Mouse (Mus musculus): ENCODE measurements around the gene Nav2.

Nav2 gene

DNA sequence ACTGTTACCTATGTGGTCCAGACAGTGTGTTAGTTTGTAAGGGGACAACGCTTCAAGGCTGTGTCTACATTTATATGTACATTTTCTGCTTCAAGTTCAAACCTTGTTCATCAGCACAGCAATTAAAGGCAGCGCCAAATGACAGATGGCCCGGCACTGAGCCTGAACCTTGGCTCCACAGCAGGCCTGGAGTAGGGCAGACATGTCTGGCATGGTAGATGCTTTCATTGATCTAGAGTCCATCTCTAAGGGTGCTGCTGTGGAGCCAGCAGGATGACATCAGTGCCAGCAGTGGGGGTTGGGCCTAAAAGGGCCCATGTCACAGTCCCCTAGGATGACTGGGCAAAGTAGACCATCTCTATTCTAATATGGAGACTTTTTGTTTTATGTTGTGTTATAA is 186.0 kb downstream of the Nav2 start:
- DNase-seq (ENCODE audit: low spot score) = no peak

DNA sequence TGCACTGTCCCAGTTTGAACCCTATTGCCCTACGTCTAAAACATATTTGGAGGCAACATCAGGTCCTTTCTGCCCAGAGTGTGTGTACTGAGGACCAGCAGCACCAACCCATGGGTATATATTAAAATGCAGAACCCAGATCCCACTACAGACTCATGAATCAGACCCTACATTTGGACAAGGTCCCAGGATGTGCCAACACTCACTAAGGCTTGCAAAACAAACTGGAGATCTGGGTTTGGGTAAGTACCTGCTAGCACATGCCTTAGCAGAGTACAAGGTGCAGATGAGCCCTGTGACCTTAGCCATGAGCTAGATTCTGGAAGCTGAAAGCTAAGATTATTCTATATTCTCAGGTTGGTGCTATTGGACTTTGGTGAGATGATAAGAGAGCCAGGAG is 192.8 kb downstream of the Nav2 start:
- DNase-seq (ENCODE audit: low spot score) = no peak

DNA sequence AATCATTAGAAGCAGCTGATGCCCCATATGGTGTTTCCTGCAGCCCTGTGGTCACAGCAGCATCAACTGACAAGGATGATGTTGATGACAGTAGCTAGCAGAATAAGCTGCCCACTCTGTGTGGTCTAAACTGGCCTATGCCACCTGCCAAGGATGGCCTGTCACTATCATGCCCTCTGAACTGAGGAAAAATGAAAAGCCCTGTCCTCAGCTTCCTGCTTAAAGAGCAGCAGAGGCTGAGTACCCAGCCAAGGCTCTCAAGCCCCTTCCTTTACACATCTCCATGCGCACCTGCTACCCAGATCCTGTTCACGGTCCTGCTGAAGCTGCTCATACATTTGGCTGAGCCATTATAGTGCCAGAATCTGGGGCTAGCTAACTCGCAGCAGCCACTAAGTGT is 193.7 kb downstream of the Nav2 start:
- no peak for DNase-seq (ENCODE audit: low spot score)

DNA sequence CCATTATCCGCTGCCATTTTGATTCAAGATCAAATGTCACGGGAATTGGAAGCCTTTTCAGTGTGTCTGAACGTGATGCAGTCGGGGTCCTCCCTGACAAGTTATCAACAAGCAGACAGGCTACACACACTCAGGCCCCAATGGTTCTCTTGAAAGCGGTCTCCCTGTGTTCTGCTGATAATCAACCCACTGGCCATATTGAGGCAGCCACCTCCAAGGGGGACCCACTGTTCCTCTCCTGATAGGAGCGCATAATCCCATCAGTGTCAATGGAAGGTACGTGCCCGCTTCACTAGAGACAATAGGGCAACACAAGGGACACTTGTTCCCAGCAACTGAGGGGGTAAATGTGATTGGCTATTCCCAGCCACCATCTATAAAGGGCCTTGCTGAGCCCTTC is 195.9 kb downstream of the Nav2 start:
- peak; percentile 83 for DNase-seq (ENCODE audit: low spot score)

DNA sequence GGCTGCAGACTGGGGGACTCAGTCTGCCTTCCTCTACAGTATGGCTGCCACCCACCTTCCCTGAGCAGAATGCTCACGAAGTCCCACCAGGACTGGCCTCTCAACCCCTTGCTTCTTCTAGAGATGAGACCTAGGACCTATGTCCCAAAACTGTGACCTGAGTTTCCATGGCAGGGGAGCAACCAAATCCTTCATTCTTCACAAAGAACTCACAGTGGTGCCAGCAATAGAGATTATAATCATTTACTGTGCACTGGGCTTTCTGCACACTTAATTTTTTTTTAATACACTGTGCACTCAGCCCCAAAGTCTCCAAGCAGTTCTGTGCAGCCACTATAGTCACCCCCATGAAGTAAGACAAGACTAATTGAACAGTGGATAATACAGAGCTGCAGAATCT is 196.3 kb downstream of the Nav2 start:
- no peak for DNase-seq (ENCODE audit: low spot score)

DNA sequence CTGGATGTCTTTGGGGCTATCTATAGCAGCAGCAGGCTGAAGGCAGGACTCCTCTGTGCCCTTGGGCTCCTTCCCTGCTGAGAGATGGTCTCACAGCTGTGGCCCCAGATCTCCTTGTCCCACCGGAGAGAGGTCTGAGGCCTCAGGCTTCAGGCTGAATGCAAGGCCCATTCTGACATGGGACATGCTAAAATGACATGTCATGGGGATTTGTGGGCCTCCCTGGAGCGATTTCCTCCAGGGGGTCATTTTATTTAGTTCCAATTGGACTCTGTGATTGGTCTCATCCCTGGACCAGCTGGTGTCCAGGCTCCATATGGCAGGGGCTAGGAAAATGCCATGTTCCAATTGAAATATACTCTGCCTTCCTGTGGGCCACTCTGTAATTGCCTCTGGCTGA is 197.0 kb downstream of the Nav2 start:
- no peak for DNase-seq (ENCODE audit: low spot score)

DNA sequence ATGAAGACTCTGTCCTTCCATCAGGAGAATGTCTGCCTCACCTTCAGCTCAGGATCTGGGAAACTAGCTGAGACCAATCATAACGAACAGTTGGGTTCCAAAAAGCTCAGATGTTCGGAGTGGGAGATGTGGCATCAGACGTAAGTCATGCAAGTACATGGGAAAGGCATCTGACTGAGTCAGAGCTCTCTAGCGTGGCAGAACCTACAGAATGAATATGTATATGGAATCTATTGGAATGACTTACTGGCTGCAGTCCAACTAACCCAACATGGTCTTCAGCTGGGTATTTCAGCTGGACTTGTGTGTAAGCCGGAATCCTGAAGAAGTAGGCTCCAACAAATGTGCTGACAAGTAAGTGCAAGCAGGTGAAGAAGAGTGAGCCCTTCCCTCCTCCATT is 199.6 kb downstream of the Nav2 start:
- DNase-seq (ENCODE audit: low spot score) = no peak

DNA sequence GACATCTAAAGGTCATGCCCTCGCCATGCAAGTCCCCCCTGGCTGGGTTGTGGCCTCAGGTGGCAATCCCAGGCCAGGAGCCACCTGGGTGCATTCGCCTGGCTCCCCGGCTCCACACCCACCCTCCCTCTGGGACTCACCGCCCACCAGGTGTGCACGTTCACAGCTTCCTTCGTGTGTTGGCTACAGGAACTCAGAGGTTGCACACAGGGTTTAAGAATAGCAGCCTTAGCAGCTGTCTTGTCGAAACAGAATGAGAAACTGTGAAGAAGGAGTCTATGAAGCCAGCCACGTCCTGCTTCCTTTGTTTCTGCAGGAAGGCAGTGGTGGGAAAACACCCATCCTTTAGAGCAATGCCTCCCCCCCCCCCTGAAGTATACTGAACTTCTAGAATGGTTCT is 210.5 kb downstream of the Nav2 start:
- DNase-seq (ENCODE audit: low spot score) = no peak

DNA sequence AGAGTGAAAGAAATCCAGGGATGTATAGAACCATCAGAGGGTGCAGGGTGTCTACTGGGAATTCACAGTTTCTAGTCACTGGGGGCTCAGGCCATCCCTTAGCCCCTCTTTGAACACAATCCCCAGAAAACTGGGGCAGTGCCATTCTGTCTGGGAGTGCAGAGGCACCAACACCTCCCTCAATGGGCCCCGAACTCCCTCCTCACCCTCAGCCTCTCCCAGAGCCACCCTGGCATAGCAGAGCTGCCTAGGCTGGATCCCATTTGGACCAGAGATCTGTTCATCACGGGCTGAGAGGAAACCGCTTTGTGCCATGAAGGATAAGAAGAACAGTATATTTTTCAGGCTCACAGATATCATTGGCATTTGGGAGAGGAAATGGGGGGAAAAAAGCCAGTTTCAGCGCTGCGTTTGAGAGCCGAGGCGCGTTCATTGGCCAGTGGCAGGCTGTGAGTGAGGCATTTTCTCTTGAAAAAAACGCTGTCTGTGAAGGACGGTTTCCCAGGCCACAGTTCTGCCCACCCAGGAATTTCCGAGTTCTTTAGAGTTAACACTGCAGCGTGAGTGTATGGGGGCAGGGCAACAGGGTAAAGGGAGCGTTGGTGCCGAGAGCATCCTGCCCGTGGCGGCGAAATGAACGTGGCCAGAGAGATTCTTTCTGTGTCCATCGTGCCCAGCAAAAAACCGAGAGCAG is 211.4 kb downstream of the Nav2 start:
- DNase-seq (ENCODE audit: low spot score) = peak; percentile 81

DNA sequence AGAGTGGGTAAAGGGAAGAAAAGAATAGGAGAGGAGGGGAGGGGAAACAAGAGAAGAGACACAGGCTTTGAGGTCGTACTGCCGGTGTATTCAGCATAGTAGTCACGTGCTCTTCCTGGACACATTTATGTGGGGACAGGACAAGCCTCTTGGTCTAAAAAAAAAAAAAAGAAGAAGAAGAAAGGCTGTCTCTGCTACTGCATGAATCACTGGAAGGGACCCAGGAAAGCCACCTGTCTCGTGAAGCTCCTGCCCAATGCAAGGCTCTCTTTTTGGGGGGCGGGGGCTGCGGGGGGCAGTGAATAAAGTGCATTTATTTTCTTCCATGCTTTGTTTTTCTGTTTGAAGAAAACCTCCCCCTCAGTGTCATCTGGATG is 212.0 kb downstream of the Nav2 start:
- DNase-seq (ENCODE audit: low spot score) = no peak

DNA sequence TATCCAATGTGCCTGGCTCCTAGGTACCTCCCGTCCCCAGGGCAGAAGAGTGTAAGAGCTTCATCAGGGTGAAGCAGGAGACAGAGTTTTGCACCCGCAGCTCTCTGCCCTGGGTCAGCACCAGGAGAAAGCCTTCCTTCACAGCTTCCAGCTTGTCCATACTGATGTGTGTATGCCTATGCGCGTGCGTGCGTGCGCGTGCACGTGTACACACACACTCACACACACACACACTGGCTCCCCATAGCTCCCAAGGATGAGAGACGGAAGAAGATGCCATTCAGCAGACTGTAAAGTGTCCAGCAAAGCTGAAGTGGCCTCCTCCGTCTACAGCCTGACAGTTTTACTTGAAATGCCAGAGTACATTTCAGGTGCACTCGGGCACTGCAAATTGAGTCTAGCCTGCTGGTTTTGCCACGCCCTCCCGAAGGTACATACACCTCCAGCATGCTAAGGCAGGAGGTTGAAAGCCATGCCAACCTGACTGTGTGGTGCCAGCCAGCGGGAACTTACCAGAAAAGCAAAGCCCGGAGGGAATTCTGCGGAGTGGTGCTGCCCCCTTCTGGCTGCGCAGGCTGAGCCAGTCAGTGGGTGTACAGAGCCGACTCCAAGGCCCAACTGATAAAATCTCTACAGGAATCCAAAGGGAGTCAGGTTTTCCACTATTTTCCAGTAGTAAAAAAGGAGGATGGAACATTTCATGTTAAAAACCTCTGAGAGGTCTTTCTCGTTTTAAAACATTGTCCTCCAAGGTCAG is 212.6 kb downstream of the Nav2 start:
- peak; percentile 76 for DNase-seq (ENCODE audit: low spot score)

DNA sequence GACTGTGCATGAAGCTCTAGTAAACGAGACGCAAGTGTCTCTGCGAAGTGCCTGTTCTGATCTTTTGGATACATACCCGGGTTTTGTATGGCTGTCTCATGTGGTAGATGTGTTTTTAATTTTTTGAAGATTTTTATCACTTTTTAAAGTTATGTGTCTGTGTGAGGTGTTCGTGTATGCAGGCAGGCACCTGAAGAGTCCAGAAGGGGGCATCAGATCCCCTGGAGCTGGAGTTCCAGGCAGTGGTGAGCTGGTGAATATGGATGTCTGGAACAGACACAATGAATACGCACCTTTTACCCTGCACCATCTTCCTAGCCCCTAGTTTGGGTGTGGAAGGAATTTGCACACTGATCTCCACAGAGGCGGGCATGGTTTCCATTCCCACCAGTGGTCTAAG is 214.0 kb downstream of the Nav2 start:
- no peak for DNase-seq (ENCODE audit: low spot score)

DNA sequence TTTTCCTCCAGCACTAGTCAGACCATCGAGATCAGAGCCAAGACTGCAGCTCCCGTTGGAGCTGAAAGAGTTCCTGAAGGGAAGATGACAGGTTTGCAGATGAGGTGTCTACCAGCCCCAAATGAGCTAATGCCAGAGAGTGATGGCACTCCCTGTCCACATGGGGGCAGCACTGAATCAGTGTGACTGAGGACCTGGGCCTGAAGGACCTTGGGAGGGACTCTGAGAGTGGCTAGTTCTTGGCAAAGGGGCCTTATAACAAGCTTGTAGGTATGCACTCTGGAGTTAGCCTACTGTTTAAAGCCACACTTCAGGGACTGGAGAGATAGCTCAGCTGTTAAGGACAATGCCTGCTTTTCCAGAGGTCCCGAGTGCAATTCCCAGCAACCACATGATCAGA is 217.0 kb downstream of the Nav2 start:
- peak; percentile 85 for DNase-seq (ENCODE audit: low spot score)

DNA sequence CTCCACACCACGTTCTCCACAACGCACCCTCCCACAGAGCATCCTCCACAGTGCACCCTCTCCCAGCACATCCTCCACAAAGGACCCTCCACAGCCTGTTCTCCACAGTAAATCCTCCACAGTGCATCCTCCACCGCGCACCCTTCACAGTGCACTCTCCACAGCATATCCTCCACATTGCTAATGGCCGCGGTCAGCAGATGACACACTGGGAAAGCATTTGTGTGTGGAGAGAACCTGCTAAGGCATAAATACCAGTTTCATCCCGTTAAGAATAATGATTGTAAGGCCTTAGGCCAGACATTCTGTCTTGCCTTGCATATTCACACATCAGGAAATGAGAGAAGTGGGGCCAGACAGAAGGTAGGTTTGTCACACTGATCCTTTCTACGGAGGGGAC is 219.7 kb downstream of the Nav2 start:
- DNase-seq (ENCODE audit: low spot score) = no peak

DNA sequence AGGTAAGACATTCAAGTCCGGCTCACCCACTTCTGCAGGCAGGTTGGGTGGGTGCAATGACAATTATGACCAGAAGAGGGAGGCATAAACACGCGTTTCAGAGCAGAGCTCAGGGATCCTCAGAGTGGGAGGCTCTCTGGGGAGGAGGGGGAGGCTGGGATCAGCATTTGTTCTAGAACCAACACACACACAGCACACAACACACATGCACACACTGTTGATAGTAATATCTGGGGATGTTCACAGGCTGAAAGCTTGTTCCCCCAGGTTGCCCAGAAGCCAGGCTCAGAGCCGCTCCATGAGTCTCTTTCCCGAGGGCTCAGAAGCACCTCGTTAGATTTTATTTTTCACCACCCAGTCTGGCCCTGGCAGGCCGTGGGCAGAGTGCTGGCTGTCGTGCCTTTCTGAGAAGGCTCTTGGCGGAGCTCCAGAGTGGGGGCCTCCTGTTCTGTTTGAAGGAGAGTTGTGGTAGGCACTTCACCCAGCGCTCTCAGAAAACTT is 224.4 kb downstream of the Nav2 start:
- DNase-seq (ENCODE audit: low spot score) = peak; percentile 88

DNA sequence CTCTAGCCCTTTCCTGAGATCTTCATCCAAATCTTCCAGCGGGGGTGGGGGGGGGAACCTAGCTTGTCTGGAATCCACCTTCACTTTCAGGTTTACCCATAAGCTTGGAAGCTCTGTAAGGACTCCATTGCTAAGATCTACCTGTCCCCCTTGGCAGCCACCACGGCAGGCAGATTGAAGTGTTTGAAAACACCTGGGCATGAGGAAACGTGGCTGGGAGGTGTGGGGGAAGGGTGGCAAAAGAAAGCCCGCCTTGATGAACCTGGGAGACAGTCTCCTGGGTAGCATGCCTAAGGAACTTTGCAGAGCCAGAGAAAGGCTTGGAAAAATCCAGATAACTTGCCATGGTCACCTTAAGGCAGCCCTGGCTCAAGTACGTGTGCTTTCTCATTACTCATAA is 225.9 kb downstream of the Nav2 start:
- no peak for DNase-seq (ENCODE audit: low spot score)

DNA sequence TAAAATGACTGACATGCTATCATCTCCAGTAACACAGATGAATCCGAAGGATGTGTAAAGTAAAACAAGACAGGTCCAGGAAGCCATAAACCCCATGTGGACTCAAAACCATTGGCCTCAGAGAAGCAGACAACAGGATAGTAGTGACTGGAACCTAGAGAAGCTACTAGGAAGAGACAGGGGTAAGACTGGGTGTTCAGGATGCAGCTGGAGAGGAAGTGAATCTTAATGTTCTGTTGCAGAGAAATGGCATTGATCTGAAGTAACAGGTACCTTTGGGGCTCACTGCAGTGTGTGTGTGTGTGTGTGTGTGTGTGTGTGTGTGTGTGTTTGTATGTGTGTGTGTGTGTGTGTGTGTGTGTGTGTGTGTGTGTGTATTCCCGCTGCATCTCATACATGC is 231.2 kb downstream of the Nav2 start:
- DNase-seq (ENCODE audit: low spot score) = no peak

DNA sequence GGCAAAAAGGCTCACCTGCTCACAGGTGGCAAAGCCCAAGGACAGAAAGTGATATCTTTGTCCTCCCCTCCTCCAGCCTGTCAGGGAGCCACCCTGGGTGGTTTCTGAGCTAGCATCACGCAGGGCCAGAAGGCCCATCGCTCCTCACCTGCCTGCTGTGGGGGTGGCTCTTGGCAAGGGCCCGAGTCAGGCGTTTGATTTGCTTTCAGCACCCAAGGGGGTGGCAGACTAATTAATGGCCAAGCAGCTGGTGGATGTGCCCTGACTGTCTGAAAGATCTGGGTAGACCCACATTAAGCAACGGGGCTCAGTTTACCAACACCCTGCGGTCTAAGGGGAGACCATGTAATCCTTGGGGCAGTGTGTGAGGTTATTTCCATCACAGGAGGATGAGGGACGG is 235.4 kb downstream of the Nav2 start:
- no peak for DNase-seq (ENCODE audit: low spot score)

DNA sequence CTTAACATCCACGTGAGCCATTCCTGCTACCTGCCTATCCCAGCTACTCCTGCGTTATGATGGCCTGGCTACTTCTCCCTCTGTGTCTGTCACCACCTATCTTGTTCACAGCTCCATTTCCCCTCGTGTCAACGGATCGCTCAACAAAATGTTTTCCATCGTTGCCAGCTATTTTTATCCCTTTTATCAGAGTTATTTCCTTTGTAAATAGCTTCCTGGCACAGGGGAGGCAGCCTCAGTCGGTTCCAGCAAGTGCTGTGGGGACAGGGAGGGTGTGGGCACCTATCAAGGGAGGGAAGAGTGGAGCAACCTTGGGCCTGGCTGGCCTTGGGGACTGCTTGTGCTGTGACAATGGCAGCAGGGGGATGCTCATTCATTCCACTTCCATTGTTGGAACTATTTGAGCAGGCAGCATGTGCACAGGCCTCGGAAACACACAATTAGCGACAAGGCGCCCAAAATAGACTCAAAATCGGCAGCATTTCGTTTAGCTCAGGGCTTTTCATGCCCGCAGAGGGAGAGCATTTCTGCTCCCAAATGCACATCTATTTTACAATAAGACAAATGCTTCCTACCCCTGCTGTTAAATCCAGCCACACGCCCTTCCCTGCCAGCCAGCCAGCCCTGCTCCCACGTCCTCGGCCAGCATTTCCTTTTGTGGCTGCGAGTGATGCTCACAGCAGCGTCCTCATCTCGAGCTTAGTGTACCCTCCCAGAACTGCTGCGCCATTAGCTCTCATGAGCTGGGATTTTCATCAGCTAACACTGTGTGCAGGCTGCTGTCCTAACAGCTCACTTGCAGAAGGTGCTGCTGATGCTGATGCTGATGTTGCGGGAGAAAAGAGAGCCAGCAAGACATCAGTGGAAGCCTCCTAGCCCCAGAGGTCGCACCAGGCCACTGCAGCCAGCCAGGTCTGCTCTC is 237.5 kb downstream of the Nav2 start:
- no peak for DNase-seq (ENCODE audit: low spot score)

DNA sequence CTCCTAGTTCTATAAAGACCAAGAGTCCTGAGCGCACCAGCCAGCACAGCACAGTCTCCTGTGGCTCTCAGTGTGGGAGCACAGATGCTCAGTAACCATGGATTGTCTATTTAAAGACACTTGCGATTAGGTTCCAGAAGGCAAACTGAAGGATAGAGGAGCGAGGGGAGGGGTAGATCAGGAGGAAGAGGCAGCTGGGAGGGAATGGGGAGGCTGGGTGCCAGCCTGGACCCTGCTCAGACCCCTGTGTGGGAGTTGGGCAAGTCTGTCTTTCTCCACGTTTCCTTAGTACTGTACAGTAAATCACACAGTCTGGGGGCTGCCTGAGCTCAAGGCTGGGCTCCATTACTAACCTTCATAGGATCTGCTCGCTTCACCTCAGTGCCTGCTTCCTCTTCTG is 243.8 kb downstream of the Nav2 start:
- no peak for DNase-seq (ENCODE audit: low spot score)

DNA sequence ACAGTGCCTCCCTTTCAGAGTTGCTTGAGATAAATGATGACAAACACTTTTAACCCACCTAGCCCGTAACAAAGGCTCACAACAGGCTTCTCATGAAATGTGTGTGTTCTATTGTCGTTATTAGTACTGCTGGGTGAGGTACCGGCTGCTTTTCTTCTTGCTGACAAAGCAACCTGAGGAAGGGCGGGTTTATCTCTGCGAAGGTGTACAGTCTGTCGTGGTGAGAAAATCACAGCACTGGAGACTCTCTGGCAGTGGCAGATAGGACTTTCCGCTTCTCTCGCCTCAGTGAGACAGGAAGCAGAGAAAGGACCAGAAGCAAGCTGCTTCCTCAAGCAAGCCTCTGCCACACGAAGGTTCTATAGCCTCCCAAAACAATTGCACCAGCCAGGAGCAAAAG is 244.2 kb downstream of the Nav2 start:
- no peak for DNase-seq (ENCODE audit: low spot score)

DNA sequence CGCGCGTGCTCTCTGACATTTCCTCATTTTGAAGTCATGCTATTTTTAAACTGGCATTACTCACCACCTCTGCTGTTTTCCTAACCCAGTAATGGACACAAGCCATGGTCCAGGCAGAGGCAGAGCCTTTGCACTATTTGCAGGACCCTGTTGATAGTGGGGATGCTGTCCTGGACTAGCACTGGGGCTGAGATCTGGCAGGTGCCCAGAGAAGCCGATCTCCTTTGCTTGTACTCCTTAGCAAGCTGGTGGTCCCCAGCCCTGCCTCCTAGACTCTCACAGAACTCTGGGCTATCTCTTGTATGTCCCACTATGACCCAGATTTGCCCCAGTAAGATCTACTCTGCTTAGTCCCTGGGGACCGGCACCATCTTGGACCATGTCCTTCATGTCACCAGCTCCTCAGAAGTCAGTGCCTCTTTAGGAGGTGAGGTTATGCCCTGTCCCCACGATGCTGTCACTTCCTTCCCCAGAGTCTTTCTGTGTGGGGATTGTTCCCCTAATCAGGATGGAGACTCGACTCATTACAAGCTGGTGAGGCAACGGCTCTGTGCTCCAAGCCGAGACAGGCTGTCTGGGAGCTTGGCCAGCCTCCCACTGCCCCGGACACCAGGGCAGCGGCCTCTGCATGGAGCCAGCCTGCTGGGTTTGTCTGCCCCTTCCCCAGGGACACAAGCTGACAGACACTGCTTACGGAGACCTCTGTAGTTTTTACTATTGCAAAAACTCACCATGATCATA is 250.3 kb downstream of the Nav2 start:
- no peak for DNase-seq (ENCODE audit: low spot score)
